Mouse (Mus musculus): Measurements from ENCODE around the gene Hist1h2ad. TPM values are rescaled to one million over a fixed set of nuclear protein-coding genes. Genes with fewer than 3 reads are reported as not detected.

Gene Hist1h2ad
- not detected for polyA plus RNA-seq (2014; fragmentation: Illumina TruSeq; extraction: RNeasy Lipid Tissue Mini Kit (QIAGEN cat#74804); ENCODE audit: insufficient read depth, low read depth, low replicate concordance)

GRCm38 (mm10) chr13:23573898-23574524 is at the start of gene Hist1h2ad, which contains the start of gene Hist1h2bf:
Hist1h2ad (plus strand) TSS chr13:23574381.
Hist1h2bf (minus strand) TSS chr13:23574196.

GRCm38 (mm10) chr13:23530901-23531875 is 43.0 kb upstream of the Hist1h2ad start, which contains the start of gene Hist1h4h:
Hist1h4h (plus strand) TSS chr13:23531050.

DNA sequence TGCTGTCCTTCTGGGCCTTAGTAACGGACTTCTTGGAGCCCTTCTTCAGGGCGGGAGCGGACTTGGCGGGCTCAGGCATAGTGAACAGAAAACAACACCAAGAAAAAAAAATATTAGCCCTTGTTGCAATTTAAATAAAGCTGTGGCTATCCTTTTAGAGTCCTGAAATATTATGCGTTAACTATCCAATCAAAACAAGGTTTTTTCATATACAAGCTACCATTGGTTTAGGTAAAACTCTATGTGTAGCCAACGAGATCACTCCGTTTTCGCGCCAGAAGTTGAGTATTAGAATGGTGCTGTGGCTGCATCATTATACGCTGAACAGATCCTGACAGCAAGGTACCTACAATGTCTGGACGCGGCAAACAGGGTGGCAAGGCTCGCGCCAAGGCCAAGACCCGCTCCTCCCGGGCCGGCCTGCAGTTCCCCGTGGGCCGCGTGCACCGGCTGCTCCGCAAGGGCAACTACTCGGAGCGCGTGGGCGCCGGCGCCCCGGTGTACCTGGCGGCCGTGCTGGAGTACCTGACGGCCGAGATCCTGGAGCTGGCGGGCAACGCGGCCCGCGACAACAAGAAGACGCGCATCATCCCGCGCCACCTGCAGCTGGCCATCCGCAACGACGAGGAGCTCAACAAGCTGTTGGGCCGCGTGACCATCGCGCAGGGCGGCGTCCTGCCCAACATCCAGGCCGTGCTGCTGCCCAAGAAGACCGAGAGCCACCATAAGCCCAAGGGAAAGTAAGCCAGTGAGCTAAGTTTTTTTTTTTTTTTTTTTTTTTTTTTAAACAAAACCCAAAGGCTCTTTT is 40.4 kb upstream of the Hist1h2ad start, which contains the start of gene Hist1h2af:
Hist1h2af (plus strand) TSS at position 347 of the 808 bp plus-strand sequence.

DNA sequence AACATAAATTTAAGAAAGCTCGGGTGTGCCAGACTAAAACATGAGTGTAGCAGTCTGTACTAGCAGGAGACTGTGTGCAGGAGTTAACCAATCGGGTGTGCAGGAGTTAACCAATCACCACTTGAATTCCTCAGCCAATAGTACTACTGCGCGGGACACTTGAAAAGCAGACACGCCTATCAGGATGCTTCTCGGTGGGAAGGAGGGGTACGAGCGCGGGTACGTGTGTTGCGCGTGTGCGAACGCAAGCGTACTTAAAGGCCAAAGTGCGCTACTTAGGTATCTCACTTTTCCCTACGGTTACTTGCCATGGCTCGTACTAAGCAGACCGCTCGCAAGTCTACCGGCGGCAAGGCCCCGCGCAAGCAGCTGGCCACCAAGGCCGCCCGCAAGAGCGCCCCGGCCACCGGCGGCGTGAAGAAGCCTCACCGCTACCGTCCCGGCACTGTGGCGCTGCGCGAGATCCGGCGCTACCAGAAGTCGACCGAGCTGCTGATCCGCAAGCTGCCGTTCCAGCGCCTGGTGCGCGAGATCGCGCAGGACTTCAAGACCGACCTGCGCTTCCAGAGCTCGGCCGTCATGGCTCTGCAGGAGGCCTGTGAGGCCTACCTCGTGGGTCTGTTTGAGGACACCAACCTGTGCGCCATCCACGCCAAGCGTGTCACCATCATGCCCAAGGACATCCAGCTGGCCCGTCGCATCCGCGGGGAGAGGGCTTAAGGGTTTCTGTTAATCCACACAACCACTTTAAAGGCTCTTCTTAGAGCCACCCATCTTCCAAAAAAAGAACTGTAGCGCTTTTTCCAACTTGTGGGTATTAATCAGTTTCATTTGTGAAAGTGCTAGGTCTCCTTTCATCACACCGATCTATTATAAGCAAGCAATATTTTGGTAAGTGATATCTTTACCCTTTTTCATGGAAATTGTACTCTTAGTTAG is 38.8 kb upstream of the Hist1h2ad start, which contains the start of gene Hist1h3g:
Hist1h3g (plus strand) TSS at position 286 of the 939 bp plus-strand sequence.

DNA sequence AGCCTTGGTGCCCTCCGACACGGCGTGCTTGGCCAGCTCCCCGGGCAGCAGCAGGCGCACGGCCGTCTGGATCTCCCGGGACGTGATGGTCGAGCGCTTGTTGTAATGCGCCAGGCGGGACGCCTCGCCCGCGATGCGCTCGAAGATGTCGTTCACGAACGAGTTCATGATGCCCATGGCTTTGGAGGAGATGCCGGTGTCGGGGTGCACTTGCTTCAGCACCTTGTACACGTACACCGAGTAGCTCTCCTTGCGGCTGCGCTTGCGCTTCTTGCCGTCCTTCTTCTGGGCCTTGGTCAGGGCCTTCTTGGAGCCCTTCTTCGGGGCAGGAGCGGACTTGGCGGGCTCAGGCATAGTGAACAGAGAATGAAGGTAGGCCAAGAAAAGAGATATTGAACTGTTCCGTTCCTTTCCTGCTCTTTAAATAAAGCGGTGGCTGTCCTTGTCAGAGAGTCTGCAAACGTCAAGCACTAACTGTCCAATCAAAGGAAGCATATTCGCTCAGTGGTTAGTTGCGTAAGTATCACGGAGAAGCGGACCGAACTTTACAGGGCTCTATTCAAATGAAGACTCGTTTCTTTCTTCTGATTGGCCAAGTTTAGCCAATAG is 31.1 kb upstream of the Hist1h2ad start, which contains the start of gene Hist1h2bh:
Hist1h2bh (minus strand) TSS at position 394 of the 609 bp plus-strand sequence.

DNA sequence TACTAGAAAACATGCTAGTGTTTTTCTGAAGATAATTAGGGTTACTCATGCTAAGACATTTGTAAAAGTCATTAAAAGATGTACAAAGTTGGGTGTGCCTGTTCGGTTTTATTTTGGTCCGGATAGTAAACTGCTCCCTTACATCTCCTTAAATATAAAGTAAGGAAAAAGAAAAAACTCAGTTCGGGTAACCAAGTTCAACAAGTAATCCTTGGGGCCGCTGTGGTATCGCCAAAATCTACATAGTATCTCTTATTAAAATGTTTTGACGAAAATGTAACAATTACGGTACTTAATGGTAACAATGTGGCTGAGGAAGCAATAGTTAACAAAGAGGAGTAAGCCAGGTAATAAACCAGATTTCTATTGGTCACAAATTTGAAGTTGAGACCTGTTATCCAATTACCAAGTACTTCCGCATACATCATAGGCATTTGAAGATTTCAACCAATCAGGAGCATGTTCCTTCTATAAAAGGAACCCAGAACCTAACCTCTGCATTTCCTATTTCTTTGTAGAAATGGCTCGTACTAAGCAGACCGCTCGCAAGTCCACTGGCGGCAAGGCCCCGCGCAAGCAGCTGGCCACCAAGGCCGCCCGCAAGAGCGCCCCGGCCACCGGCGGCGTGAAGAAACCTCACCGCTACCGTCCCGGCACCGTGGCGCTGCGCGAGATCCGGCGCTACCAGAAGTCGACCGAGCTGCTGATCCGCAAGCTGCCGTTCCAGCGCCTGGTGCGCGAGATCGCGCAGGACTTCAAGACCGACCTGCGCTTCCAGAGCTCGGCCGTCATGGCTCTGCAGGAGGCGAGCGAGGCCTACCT is 30.0 kb upstream of the Hist1h2ad start, which contains the start of gene Hist1h3f:
Hist1h3f (plus strand) TSS at position 88 of the 822 bp plus-strand sequence.

GRCm38 (mm10) chr13:23551146-23551834 is 22.9 kb upstream of the Hist1h2ad start, which contains the start of gene Hist1h4f:
Hist1h4f (minus strand) TSS chr13:23551648.

DNA sequence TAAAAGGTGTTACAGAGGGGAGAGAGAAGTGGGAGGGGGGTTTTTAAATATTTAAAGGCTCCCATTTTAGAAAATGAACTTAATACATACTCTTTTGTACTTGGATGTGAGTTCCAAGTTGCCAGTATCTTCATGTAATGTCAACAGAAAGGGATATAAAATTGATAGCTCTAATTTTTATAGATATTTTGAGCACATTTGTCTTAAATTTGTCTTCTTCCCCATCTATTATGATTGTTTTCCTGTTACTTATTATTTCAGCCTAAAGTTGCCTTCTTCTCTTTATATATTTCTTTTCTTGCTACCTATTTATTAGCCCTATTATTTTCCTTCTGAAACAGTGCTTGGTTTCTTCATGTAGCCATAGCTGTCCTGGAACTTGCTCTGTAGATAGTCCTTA is 21.2 kb upstream of the Hist1h2ad start, which contains the start of gene Hist1h1d:
Hist1h1d (plus strand) TSS at position 301 of the 400 bp plus-strand sequence.

DNA sequence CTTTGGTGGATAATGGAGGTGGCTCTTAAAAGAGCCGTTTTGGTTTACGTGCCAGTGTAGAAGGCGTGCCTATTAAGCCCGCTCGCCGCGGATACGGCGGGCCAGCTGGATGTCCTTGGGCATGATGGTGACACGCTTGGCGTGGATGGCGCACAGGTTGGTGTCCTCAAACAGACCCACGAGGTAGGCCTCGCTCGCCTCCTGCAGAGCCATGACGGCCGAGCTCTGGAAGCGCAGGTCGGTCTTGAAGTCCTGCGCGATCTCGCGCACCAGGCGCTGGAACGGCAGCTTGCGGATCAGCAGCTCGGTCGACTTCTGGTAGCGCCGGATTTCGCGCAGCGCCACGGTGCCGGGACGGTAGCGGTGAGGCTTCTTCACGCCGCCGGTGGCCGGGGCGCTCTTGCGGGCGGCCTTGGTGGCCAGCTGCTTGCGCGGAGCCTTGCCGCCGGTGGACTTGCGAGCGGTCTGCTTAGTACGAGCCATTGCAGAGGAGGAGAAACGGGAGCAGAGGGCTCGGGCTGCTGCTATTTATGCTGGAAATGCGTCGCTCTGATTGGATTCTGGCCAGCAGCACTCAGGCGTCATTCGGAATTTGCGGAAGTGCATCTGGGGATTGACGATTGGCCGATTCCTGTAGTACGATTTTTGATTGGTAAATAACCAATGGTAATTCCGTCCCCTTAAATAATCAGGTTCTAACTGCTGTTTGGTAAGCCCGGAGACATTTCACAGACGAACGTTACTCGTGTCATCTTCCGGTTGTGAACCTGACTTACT is 12.1 kb upstream of the Hist1h2ad start, which contains the start of gene Hist1h3e:
Hist1h3e (minus strand) TSS at position 487 of the 777 bp plus-strand sequence.

GRCm38 (mm10) chr13:23571022-23571503 is 3.1 kb upstream of the Hist1h2ad start, which contains the start of the genes Hist1h2ae and Hist1h2bg:
Hist1h2ae (minus strand) TSS chr13:23571220.
Hist1h2bg (plus strand) TSS chr13:23571396.

GRCm38 (mm10) chr13:23575271-23575851 is 1.2 kb downstream of the Hist1h2ad start, which contains the start of gene Hist1h3d:
Hist1h3d (plus strand) TSS chr13:23575763.

GRCm38 (mm10) chr13:23581408-23582218 is 7.4 kb downstream of the Hist1h2ad start, which contains the start of gene Hist1h4d:
Hist1h4d (plus strand) TSS chr13:23581598.

GRCm38 (mm10) chr13:23620733-23621531 is 46.8 kb downstream of the Hist1h2ad start, which contains the start of gene Hist1h2be:
Hist1h2be (minus strand) TSS chr13:23621124.

GRCm38 (mm10) chr13:23622175-23622671 is 48.0 kb downstream of the Hist1h2ad start, which contains the start of gene Hist1h1e:
Hist1h1e (minus strand) TSS chr13:23622558.

Measured in lung, adult 10 weeks (tissue).